Mouse (Mus musculus) thymus, postnatal 36 days (tissue): Measurements from ENCODE around the gene Dnah7b.
"Not testable (repeated sequence)": the region's sequence is repeated elsewhere in the genome, so short reads cannot be mapped to it uniquely, and the experiment has no call there.

ENCODE experiments used
- DNase-seq, 2 experiments: peaks; one replicate each; pipeline ENCODE4 v3.0.0; 2022; ENCODE audit warnings: mixed read lengths in 2 of 2

Dnah7b gene

GRCm38 (mm10) chr1:46066015-46066414 is at the start of gene Dnah7b:
Gene Dnah7b, plus strand, starts transcription at chr1:46066315.
- no peak for DNase-seq

GRCm38 (mm10) chr1:46018382-46018977 is 47.6 kb upstream of the Dnah7b start:
- no peak for DNase-seq

GRCm38 (mm10) chr1:46022262-46022661 is 43.9 kb upstream of the Dnah7b start:
- DNase-seq: no peak

GRCm38 (mm10) chr1:46031993-46032555 is 34.0 kb upstream of the Dnah7b start:
- no peak for DNase-seq

- DNase-seq: no peak
Observed at GRCm38 (mm10) chr1:46048188-46048587, 17.9 kb upstream of the Dnah7b start.

GRCm38 (mm10) chr1:46066484-46067251 is 553 bp downstream of the Dnah7b start:
- no peak for DNase-seq

- not testable (repeated sequence) for DNase-seq
Observed at GRCm38 (mm10) chr1:46068787-46069186, 2.7 kb downstream of the Dnah7b start.

GRCm38 (mm10) chr1:46077891-46078290 is 11.8 kb downstream of the Dnah7b start:
- no peak for DNase-seq

GRCm38 (mm10) chr1:46100484-46100883 is 34.4 kb downstream of the Dnah7b start:
- no peak for DNase-seq

- DNase-seq: not testable (repeated sequence)
Observed at GRCm38 (mm10) chr1:46112606-46113005, 46.5 kb downstream of the Dnah7b start.

GRCm38 (mm10) chr1:46117179-46117578 is 51.1 kb downstream of the Dnah7b start:
- DNase-seq: not testable (repeated sequence)

- DNase-seq: no peak
Observed at GRCm38 (mm10) chr1:46128058-46128457, 61.9 kb downstream of the Dnah7b start.

- DNase-seq: not testable (repeated sequence)
Observed at GRCm38 (mm10) chr1:46196835-46197234, 130.7 kb downstream of the Dnah7b start.

- not testable (repeated sequence) for DNase-seq
Observed at GRCm38 (mm10) chr1:46201169-46201568, 135.1 kb downstream of the Dnah7b start.

GRCm38 (mm10) chr1:46210014-46210588 is 144.0 kb downstream of the Dnah7b start:
- DNase-seq: not testable (repeated sequence)

- not testable (repeated sequence) for DNase-seq
Observed at GRCm38 (mm10) chr1:46222704-46223103, 156.6 kb downstream of the Dnah7b start.

- DNase-seq: not testable (repeated sequence)
Observed at GRCm38 (mm10) chr1:46226136-46226535, 160.0 kb downstream of the Dnah7b start.

- not testable (repeated sequence) for DNase-seq
Observed at GRCm38 (mm10) chr1:46268841-46269240, 202.7 kb downstream of the Dnah7b start.

GRCm38 (mm10) chr1:46271927-46272326 is 205.8 kb downstream of the Dnah7b start:
- DNase-seq: no peak

- DNase-seq: not testable (repeated sequence)
Observed at GRCm38 (mm10) chr1:46278057-46278910, 212.2 kb downstream of the Dnah7b start.

- not testable (repeated sequence) for DNase-seq
Observed at GRCm38 (mm10) chr1:46278911-46279565, 212.9 kb downstream of the Dnah7b start.

- DNase-seq: not testable (repeated sequence)
Observed at GRCm38 (mm10) chr1:46294451-46294850, 228.3 kb downstream of the Dnah7b start.
